Mouse (Mus musculus) G1E (cell line): ENCODE measurements at regions not wholly inside any gene's neighbourhood (a gene's known extent, or its start where the extent isn't known, plus 50 kb on each side); places are given as distances from the start of the nearest gene placed in this dataset.

Experiments
- ATAC-seq: 2 replicates; pipeline ENCODE4 v1.8.0; 2016; ENCODE audit warnings: mild to moderate bottlenecking; ENCODE audit not compliant: insufficient number of reproducible peaks, poor library complexity, low FRiP score, severe bottlenecking; ENCODE audit errors: extremely low read depth
- DNase-seq: peaks from one replicate; pipeline ENCODE4 v3.0.0; 2012; ENCODE audit warnings: low spot score
- H3K27me3 ChIP-seq: 2 replicates; pipeline ENCODE4 v1.6.1; 2012; ENCODE audit warnings: mild to moderate bottlenecking, low read length, inconsistent platforms; ENCODE audit not compliant: insufficient read depth
- H3K36me3 ChIP-seq: replicated peaks from 2 replicates; pipeline ENCODE3; 2012; ENCODE audit warnings: mild to moderate bottlenecking, inconsistent platforms
- H3K4me1 ChIP-seq: 2 replicates; pipeline ENCODE4 v1.6.1; 2012; ENCODE audit warnings: low read depth, low read length, inconsistent platforms, mixed read lengths; ENCODE audit not compliant: insufficient read depth
- H3K4me3 ChIP-seq: 2 replicates; pipeline ENCODE4 v1.5.1; 2012; ENCODE audit warnings: low read depth, mild to moderate bottlenecking, inconsistent platforms, low read length, moderate library complexity, mixed read lengths
- H3K9me3 ChIP-seq: replicated peaks from 2 replicates; pipeline ENCODE4 v1.6.1; 2012; ENCODE audit warnings: inconsistent platforms
- CTCF ChIP-seq: IDR thresholded peaks from 2 replicates; pipeline ENCODE4 v1.5.1; 2012; ENCODE audit warnings: low read depth, low read length, inconsistent platforms, mixed read lengths
- GATA1 ChIP-seq: IDR thresholded peaks from 2 replicates; pipeline ENCODE4 v1.6.1; 2012; ENCODE audit warnings: borderline replicate concordance, low read length, inconsistent platforms, mixed read lengths
- GATA2 ChIP-seq: IDR thresholded peaks from 2 replicates; pipeline ENCODE4 v1.6.1; 2012; ENCODE audit warnings: low read depth, low read length, inconsistent platforms, borderline replicate concordance
- POLR2AphosphoS5 ChIP-seq: IDR thresholded peaks from 2 replicates; pipeline ENCODE4 v1.6.1; 2012; ENCODE audit warnings: low read depth, low read length, inconsistent platforms; ENCODE audit not compliant: insufficient replicate concordance
- TAL1 ChIP-seq: conservative IDR thresholded peaks from 2 replicates; pipeline ENCODE4 v1.6.1; 2012; ENCODE audit warnings: low read depth, low read length, inconsistent platforms, mixed read lengths

DNA sequence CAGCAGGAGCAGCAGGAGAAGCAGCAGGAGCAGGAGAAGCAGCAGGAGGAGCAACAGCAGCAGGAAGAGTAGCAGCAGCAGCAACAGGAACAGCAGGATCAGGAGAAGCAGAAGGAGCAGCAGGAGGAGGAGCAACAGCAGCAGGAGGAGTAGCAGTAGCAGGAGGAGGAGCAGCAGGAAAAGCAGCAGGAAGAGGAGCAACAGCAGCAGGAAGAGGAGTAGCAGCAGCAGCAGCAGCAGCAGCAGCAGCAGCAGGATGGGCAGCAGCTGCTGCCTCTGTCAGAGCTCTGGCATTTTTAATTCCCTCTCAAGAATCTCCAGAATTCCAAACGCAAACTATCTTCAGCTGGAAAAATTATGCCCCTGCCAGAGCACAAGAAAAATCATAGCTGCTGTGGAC lies 205.0 kb upstream of the Peli2 start:
- DNase-seq: no peak
- no peak overlapping the region for H3K4me3 ChIP-seq

DNA sequence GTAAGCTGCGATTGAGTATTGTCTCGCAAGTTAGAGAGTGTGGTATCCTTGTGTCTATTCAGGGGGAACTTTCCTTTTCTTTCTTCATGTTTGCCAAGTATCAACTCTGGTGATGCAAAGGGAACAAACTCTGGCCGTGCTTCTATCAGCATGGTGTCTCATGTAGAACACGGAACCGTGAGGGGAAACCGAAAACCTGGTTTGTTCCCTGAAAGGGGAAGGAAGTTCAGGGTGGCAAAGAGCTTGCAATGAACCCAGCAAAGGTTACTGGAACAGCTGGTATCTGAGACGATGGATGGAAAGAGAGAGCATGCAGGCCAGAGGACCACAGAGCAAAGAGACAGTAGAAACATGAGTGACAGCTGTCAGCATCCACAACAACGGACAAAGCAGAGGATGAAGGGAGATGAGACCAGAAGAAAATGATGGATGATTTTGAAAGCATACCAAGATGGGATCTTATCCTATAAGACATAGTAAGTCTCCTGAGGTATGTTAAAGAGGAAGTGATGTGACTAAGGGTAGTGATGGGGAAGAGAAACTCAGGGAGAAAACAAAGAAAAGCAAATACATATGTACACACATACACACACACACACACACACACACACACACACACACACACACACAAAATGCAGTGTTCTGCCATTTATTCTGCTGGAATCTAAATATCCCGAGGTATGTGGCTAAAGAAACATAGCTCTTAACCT lies 199.8 kb upstream of the Peli2 start:
- Histone ChIP-seq H3K27me3 (peaks cover 2% of the 10 kb centered on the region; the same call in 1 of the 2 replicates), H3K9me3 (no peaks in the 10 kb centered on the region), H3K36me3 (no peaks in the 10 kb centered on the region), H3K4me3 (no peak overlapping the region), H3K4me1 (no peaks in the 10 kb centered on the region)
- DNase-seq (no peak), ATAC-seq (no peak)
- TF ChIP-seq CTCF (no peak), POLR2AphosphoS5 (no peak), GATA2 (no peak), TAL1 (no peak), GATA1 (no peak)

More for the DNA sequence above, 205.0 kb upstream of the Peli2 start:
- H3K27me3 ChIP-seq: peaks cover 4% of the 10 kb centered on the region; the same call in 1 of the 2 replicates
- no peaks in the 10 kb centered on the region for H3K4me1 ChIP-seq
- TF ChIP-seq TAL1 (no peak), CTCF (no peak), POLR2AphosphoS5 (no peak), GATA2 (no peak), GATA1 (no peak)
- no peaks in the 10 kb centered on the region for H3K36me3 ChIP-seq
- H3K9me3 ChIP-seq: no peaks in the 10 kb centered on the region
- ATAC-seq: no peak

GRCm38 (mm10) chr14:47921811-47922277 lies 198.8 kb upstream of the Peli2 start:
- ATAC-seq: no peak
- Histone ChIP-seq H3K4me1 (no peaks in the 10 kb centered on the region), H3K36me3 (no peaks in the 10 kb centered on the region), H3K27me3 (peaks cover 2% of the 10 kb centered on the region), H3K9me3 (no peaks in the 10 kb centered on the region), H3K4me3 (no peak overlapping the region)
- no peak for TF ChIP-seq GATA1
- TF ChIP-seq CTCF: no peak
- no peak for TF ChIP-seq POLR2AphosphoS5
- TF ChIP-seq GATA2: no peak
- no peak for TF ChIP-seq TAL1
- no peak for DNase-seq

DNA sequence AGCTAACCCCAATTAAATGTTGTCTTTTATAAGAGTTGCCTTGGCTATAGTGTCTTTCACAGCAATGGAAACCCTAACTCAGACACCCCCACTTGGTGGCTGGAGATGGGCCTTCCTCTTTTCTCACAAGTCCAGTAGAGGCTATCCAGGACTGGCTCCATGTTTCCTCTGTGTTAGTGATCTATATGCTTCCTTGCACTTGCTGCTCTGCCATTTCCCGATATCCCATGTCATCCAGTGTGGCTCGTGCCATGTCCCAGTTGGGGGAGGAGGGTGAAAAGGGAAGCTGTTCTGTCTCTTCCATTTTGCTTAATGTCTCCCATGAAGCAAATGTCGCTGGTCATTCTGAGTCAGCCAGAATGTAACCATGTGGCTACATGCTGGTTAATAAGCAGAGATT lies 194.2 kb upstream of the Peli2 start:
- no peak for DNase-seq
- TF ChIP-seq TAL1 (no peak), GATA1 (no peak)

DNA sequence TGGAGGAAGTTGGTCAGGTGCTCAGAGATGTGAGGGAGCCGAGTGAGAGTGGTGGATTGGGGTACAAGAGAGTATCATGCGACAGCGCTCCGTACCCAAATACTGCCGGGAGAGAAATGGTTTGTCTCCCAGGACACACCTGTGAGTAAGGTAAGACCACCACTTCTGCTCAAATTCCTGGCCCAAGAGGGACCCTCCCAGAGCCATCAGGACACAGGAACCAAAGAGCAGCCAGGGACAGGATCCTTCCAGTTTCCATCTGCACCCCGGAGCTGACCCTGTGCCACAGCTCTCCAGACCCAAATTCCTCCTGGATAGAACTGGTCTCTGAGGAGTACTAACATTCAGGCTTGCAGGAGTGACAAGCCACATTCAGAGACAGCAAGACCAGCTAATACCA lies 185.2 kb upstream of the Peli2 start:
- no peaks in the 10 kb centered on the region for H3K36me3 ChIP-seq
- ATAC-seq (no peak), DNase-seq (no peak)
- TF ChIP-seq CTCF (no peak), TAL1 (no peak), GATA2 (no peak), GATA1 (no peak), POLR2AphosphoS5 (no peak)
- no peaks in the 10 kb centered on the region for H3K27me3 ChIP-seq
- H3K9me3 ChIP-seq: no peaks in the 10 kb centered on the region
- no peak overlapping the region for H3K4me3 ChIP-seq
- H3K4me1 ChIP-seq: no peaks in the 10 kb centered on the region

More for the DNA sequence above, 194.2 kb upstream of the Peli2 start:
- ATAC-seq: no peak
- H3K4me1 ChIP-seq: no peaks in the 10 kb centered on the region
- H3K4me3 ChIP-seq: no peak overlapping the region
- H3K36me3 ChIP-seq: no peaks in the 10 kb centered on the region
- no peaks in the 10 kb centered on the region for H3K9me3 ChIP-seq
- peaks cover 2% of the 10 kb centered on the region for H3K27me3 ChIP-seq

- TF ChIP-seq GATA1 (no peak), TAL1 (no peak), POLR2AphosphoS5 (no peak), GATA2 (no peak), CTCF (no peak)
- no peaks in the 10 kb centered on the region for H3K4me1 ChIP-seq
- no peak for DNase-seq
- ATAC-seq: no peak
- H3K9me3 ChIP-seq: no peaks in the 10 kb centered on the region
- no peaks in the 10 kb centered on the region for H3K27me3 ChIP-seq
- H3K36me3 ChIP-seq: no peaks in the 10 kb centered on the region
- H3K4me3 ChIP-seq: no peak overlapping the region
Observed at GRCm38 (mm10) chr14:47937081-47937651, 183.5 kb upstream of the Peli2 start.
